Mouse (Mus musculus): Measurements from ENCODE around the gene Foxred1. TPM values are rescaled to one million over a fixed set of nuclear protein-coding genes. Genes with fewer than 3 reads are reported as not detected.
A peak's percentile ranks its signal among the peaks of the same experiment; 100 is the strongest.

The Foxred1 gene
- polyA plus RNA-seq, 1 experiment from 2014 or later, result 62.2 TPM

DNA sequence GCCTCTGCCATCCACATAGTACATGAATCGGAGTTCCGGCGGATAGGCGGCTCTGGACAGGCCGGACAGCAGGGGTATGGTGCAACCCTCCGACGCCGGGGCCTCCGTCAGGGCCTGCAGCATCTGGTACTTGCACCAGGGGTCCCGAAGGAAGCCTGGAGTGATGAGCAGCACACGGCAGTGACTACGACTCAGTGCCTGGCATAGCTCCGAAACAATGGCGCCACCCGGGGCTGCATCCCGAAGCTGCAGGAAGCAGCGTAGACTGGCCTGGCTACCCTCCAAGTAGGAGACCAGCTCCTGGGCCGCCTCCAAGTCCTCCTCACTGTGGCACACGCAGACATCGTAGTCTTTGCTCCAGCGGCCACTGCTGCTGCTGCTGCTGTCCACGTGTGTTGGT lies 22.2 kb downstream of the Foxred1 start:
- Histone ChIP-seq H3K36me3 (peaks cover 45% of the 10 kb centered on the region), H3K27me3 (replicated peaks) (no peaks in the 10 kb centered on the region), H3K4me1 (replicated peaks) (no peaks in the 10 kb centered on the region; the same call in 1 of the 2 replicates), H3K27ac (ENCODE audit: poor library complexity, severe bottlenecking) (no peak overlapping the region), H3K4me3 (no peak overlapping the region), H3K9me3 (replicated peaks) (no peaks in the 10 kb centered on the region), H3K4me2 (no peak overlapping the region), H3K9ac (no peak overlapping the region)
- WGBS, result 77% methylated on average over 22 of the region's 22 CpGs
- ATAC-seq (ENCODE audit: insufficient number of reproducible peaks, low FRiP score), result peak; percentile 51; the same call in 1 of the 2 replicates

DNA sequence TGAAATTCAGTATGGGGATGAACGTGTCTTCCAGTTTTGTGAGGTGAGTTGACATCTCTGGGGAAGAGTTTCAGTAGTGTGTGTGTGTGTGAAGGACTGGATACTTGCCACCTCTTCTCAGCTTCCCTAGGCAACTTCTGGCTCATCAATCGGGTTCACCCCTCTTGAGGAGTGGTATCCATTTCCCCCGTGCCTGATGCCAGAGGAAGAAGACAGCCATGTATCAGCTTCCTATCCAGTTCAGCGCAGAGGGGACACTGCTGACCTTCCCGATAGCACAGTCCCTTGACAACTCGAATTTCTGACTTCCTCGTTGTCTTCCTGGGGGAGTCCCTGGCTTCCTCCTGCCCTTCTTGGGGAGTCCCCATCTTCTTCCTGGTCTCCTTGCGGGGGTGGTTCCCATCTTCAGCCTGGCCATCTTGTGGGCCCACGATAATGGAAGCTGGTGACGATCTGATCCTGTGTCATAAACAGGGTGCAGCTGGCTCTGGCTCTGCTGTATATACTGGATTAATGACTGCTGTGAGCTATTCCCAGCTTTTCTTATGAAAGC lies 23.4 kb downstream of the Foxred1 start:
- Histone ChIP-seq H3K27ac (ENCODE audit: poor library complexity, severe bottlenecking) (no peak overlapping the region), H3K27me3 (replicated peaks) (no peaks in the 10 kb centered on the region), H3K9ac (no peak overlapping the region), H3K36me3 (peaks cover 45% of the 10 kb centered on the region), H3K4me1 (replicated peaks) (no peaks in the 10 kb centered on the region; the same call in 1 of the 2 replicates), H3K9me3 (replicated peaks) (no peaks in the 10 kb centered on the region), H3K4me2 (no peak overlapping the region), H3K4me3 (no peak overlapping the region)
- ATAC-seq (ENCODE audit: insufficient number of reproducible peaks, low FRiP score), result no peak
- 85% methylated on average over 10 of the region's 10 CpGs for WGBS

DNA sequence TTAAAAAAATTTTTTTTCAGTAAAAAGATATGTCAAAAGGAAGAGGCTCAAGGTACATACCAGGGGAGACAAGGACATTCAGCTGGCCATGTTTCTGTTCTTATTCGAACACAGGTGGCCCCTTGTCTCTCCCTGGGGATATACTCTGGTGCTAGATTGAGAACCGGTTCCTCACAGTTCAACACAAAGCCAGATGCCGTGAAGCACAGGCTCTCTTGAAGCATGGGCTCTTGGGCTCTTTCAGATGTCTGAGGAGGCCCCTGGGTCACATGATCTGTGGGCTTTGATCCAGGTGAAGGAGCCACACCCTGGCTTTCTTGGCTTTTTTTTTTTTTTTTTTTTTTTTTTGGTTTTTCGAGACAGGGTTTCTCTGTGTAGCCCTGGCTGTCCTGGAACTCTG lies 24.4 kb downstream of the Foxred1 start:
- Histone ChIP-seq H3K36me3 (peaks cover 42% of the 10 kb centered on the region), H3K27me3 (replicated peaks) (no peaks in the 10 kb centered on the region), H3K4me1 (replicated peaks) (no peaks in the 10 kb centered on the region; the same call in 1 of the 2 replicates), H3K9me3 (replicated peaks) (no peaks in the 10 kb centered on the region), H3K4me2 (no peak overlapping the region), H3K4me3 (no peak overlapping the region), H3K27ac (ENCODE audit: poor library complexity, severe bottlenecking) (no peak overlapping the region), H3K9ac (no peak overlapping the region)
- no peak for ATAC-seq (ENCODE audit: insufficient number of reproducible peaks, low FRiP score)
- 84% methylated on average over 3 of the region's 4 CpGs for WGBS

DNA sequence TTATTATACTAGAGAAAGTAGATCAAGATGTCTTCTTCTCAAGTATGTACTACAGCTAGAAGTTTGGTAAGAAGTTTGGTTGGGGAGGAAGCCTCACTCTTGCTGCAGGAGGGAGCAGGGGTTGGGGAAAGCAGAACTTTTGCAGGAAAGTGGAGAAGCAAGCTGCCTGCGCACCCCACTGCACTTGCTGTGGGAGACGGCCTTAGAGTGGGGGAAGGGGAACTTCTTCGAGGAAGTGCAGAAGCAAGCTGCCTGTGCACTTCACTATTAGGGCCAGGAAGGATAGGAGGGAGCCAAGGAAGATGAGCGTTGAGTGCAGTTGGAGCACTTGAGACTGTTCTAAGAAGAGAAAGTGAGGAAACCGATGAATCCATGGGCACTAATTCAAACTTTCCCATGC lies 27.5 kb downstream of the Foxred1 start:
- H3K4me3 ChIP-seq, result no peak overlapping the region
- H3K9me3 ChIP-seq (replicated peaks), result no peaks in the 10 kb centered on the region
- 64% methylated on average over 5 of the region's 5 CpGs for WGBS
- no peaks in the 10 kb centered on the region for H3K27me3 ChIP-seq (replicated peaks)
- H3K4me1 ChIP-seq (replicated peaks), result no peaks in the 10 kb centered on the region
- peaks cover 19% of the 10 kb centered on the region for H3K36me3 ChIP-seq
- H3K9ac ChIP-seq, result no peak overlapping the region
- no peak overlapping the region for H3K27ac ChIP-seq (ENCODE audit: poor library complexity, severe bottlenecking)
- no peak overlapping the region for H3K4me2 ChIP-seq
- no peak for ATAC-seq (ENCODE audit: insufficient number of reproducible peaks, low FRiP score)

DNA sequence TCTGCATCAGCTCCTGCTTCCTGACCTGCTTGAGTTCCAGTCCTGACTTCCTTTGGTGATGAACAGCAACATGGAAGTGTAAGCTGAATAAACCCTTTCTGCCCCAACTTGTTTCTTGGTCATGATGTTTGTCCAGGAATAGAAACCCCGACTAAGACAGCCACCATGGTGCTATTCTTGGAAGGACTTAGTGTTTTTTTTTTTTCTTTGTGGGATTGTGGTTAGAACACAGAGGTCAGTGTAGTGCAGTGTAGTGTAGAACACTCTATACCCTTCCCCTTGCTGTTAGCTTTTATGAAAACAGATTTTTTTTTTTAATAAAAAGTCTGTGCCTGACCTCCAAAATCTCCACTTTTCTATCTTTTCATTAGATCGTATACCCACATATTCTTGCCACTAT lies 28.0 kb downstream of the Foxred1 start:
- ATAC-seq (ENCODE audit: insufficient number of reproducible peaks, low FRiP score), result no peak
- no peak overlapping the region for H3K4me2 ChIP-seq
- no peaks in the 10 kb centered on the region for H3K27me3 ChIP-seq (replicated peaks)
- H3K36me3 ChIP-seq, result peaks cover 14% of the 10 kb centered on the region
- H3K4me3 ChIP-seq, result no peak overlapping the region
- no peak overlapping the region for H3K9ac ChIP-seq
- no peak overlapping the region for H3K27ac ChIP-seq (ENCODE audit: poor library complexity, severe bottlenecking)
- no peaks in the 10 kb centered on the region for H3K4me1 ChIP-seq (replicated peaks)
- 66% methylated on average over 2 of the region's 2 CpGs for WGBS
- no peaks in the 10 kb centered on the region for H3K9me3 ChIP-seq (replicated peaks)

DNA sequence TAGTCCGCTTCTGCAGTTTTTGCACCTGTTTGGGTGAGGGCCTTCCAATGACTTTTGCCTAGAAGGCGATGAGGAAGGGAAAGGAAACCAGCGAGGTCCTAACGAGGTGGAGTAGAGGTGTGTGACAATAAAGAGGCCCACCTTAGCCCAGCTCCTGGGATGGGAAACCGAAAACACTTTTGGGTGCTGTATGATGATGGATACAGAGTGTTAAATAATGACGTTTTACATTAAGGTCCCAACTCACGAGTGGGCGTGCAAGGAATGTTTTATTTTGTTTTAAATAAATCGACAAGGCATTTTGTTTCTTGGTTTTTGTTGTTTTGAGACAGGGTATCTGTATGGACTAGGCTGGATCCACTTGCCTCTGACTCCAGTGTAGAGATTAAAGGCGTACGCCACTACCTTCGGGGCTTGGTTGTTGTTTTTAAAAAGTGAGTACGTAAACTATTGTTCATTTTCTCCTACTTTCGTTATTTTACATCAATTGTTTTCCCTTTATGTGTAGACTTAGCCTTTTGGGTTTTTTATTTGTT lies 34.7 kb downstream of the Foxred1 start:
- no peaks in the 10 kb centered on the region for H3K9me3 ChIP-seq (replicated peaks)
- no peak; the same call in 1 of the 2 replicates for ATAC-seq (ENCODE audit: insufficient number of reproducible peaks, low FRiP score)
- 48% methylated on average over 14 of the region's 14 CpGs for WGBS
- no peaks in the 10 kb centered on the region for H3K27me3 ChIP-seq (replicated peaks)
- peak overlapping the region; percentile 74 for H3K4me3 ChIP-seq
- no peak overlapping the region; the same call in 1 of the 2 replicates for H3K9ac ChIP-seq
- H3K4me2 ChIP-seq, result peak overlapping the region; percentile 85
- no peaks in the 10 kb centered on the region for H3K36me3 ChIP-seq
- H3K27ac ChIP-seq (ENCODE audit: poor library complexity, severe bottlenecking), result no peak overlapping the region
- H3K4me1 ChIP-seq (replicated peaks), result 0 out of 2 replicates have a peak, but pooled peaks cover 8% of the 10 kb centered on the region

DNA sequence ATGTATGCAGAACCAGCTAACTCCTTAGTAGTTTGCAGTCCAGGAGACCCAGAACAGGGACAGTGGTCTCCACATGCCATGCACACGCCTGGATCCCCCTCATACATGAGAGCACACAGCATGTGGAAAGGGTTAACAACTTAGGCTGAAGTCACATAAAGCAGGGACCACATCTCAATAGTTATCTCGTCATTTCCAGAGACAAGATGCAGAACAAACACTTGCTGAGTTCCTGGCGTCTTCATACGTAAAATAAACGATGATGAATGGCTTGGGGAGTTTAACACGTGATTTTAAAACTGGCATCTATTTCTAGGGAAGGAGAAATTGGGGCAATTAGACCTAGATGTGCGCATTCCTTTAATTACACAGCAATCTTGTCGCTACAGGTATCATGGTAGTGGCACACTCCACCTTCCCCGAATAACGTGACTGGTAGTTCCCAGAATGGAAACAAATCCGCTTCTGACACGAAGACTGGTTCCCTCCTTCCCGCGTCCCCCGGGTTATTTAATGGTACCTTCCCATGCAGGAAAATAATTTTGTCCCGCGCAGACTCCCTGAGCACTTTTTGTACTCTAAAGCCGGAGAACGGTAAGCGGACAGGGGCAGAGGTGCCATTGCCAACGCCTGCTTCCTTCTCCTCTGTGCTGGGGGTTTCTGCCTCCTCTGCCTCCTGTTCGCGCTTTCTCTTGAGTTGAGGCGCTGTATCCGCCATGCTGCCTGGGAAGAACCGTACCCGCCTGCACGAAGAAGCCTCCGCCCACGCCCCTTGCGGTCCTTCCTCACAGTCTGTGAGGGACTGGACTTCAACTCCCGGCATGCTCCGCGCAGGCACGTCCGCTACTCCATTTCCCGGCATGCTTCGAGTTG lies 35.4 kb downstream of the Foxred1 start, which contains the start of gene Dcps:
Gene Dcps (minus strand): TSS at position 811 of the 873 bp plus-strand sequence.
- under 1% methylated on average over 38 of the region's 38 CpGs for WGBS
- H3K4me2 ChIP-seq, result peak within 1 kb of the TSS; percentile 85
- peaks cover 6% of the 10 kb centered on the region for H3K36me3 ChIP-seq
- H3K9me3 ChIP-seq (replicated peaks), result no peaks in the 10 kb centered on the region
- ATAC-seq (ENCODE audit: insufficient number of reproducible peaks, low FRiP score), result peak; percentile 96
- H3K27ac ChIP-seq (ENCODE audit: poor library complexity, severe bottlenecking), result peak within 1 kb of the TSS; percentile 85
- 0 out of 2 replicates have a peak, but pooled peaks cover 8% of the 10 kb centered on the region for H3K4me1 ChIP-seq (replicated peaks)
- H3K4me3 ChIP-seq, result peak within 1 kb of the TSS; percentile 74
- H3K9ac ChIP-seq, result peak within 1 kb of the TSS; percentile 73
- H3K27me3 ChIP-seq (replicated peaks), result no peaks in the 10 kb centered on the region

DNA sequence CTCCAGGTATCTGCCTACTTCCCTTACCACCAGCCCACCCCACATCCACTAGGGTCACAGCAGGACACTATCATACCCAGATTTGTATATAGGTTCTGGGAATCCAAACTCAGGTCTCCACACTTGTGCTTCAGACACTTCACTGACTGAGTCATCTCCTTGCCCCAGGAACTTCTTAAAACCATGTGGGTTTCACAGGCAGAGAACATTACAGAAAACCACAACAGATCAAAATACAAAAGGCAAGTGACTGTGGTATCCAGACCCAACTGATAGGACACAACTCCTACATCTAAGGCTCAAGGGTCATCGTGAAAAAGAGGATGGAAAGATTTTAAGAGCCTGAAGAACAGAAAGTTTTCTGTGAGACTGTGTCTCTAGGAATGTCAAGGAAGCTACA lies 37.5 kb downstream of the Foxred1 start:
- H3K4me3 ChIP-seq, result no peak overlapping the region
- no peaks in the 10 kb centered on the region for H3K9me3 ChIP-seq (replicated peaks)
- ATAC-seq (ENCODE audit: insufficient number of reproducible peaks, low FRiP score), result no peak
- WGBS, result 70% methylated on average over 1 of the region's 1 CpGs
- no peak overlapping the region for H3K4me2 ChIP-seq
- no peak overlapping the region for H3K9ac ChIP-seq
- 0 out of 2 replicates have a peak, but pooled peaks cover 8% of the 10 kb centered on the region for H3K4me1 ChIP-seq (replicated peaks)
- no peaks in the 10 kb centered on the region for H3K27me3 ChIP-seq (replicated peaks)
- no peak overlapping the region for H3K27ac ChIP-seq (ENCODE audit: poor library complexity, severe bottlenecking)
- H3K36me3 ChIP-seq, result peaks cover 14% of the 10 kb centered on the region

DNA sequence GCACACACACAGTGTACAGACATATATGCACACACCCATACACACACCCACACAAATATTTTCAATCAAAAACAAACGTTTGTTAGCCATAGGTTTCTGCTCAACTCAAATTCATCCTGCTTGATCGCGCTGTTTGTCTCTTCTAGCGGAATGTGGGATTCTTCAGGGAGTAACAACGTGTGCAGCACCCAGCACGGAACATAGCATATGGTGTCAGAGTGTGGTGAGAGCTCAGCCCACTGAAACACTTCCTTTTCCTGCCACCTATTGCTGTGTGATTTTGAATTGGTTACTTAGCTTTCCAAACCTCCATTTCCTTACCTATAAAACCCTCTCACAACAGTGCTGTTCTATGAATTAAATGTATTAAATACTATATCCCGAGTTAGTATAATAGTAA lies 40.8 kb downstream of the Foxred1 start:
- Histone ChIP-seq H3K4me1 (replicated peaks) (0 out of 2 replicates have a peak, but pooled peaks cover 6% of the 10 kb centered on the region), H3K9me3 (replicated peaks) (no peaks in the 10 kb centered on the region), H3K9ac (no peak overlapping the region), H3K27ac (ENCODE audit: poor library complexity, severe bottlenecking) (no peak overlapping the region), H3K27me3 (replicated peaks) (no peaks in the 10 kb centered on the region), H3K4me2 (no peak overlapping the region), H3K4me3 (no peak overlapping the region), H3K36me3 (peaks cover 22% of the 10 kb centered on the region)
- WGBS, result 89% methylated on average over 7 of the region's 7 CpGs
- no peak for ATAC-seq (ENCODE audit: insufficient number of reproducible peaks, low FRiP score)

DNA sequence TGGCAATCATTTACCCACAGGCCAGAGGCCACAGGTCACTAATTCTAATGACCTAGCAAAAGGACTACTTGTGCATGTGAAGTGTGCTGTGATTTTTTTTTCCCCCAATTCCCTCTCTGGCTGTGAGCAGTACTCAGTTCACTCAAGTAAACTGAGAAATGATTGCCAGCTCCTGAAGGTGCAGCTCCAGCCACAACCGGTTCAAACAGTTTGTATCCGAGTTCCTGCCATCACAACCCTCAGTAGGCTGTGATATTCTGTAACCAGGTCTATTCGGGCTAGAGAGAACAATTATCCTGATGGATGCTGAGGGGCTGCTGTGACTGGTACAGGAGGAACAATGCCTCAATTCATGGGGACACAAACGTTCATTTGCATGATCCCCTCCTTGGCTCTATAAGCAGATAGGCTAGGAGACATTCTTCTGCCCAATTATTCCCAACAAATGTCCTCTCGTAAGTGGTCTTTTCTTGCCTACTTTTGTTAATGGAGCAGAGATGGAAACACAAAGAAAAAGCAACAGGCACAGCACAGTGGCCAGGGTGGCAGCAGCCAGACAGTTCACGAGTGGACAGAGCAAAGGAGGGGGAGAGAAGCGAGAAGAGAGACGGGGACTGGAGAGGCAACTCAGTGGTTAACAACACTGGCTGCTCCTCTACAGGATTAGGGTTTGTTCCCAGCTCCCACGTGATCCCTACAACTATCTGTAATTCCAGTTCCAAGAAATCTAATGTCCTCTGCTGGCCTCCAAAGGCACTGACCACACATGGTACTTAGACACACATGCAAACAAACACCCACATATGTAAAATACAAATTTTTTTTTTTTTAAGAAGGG lies 43.8 kb downstream of the Foxred1 start:
- WGBS, result 66% methylated on average over 9 of the region's 9 CpGs
- no peak for ATAC-seq (ENCODE audit: insufficient number of reproducible peaks, low FRiP score)
- no peaks in the 10 kb centered on the region for H3K27me3 ChIP-seq (replicated peaks)
- no peak overlapping the region for H3K27ac ChIP-seq (ENCODE audit: poor library complexity, severe bottlenecking)
- peaks cover 22% of the 10 kb centered on the region for H3K36me3 ChIP-seq
- no peaks in the 10 kb centered on the region for H3K9me3 ChIP-seq (replicated peaks)
- H3K4me1 ChIP-seq (replicated peaks), result no peaks in the 10 kb centered on the region
- no peak overlapping the region for H3K4me3 ChIP-seq
- no peak overlapping the region for H3K4me2 ChIP-seq
- H3K9ac ChIP-seq, result no peak overlapping the region
